Mouse (Mus musculus) forebrain, postnatal 0 days (tissue): ENCODE data around the gene Lingo2. TPM values are rescaled to one million over a fixed set of nuclear protein-coding genes. Genes with fewer than 3 reads are reported as not detected.

ENCODE experiments used
- ATAC-seq: fragments of 200-750 bp; cut with Nextera tagmentation; 2 replicates; pipeline ENCODE4 v1.8.0; 2017; ENCODE audit warnings: mild to moderate bottlenecking, moderate library complexity
- DNase-seq: peaks from one replicate; pipeline ENCODE4 v3.0.0-alpha.2; 2015
- H3K27ac ChIP-seq: fragments of 300-500 bp; sonication (generic); 2 replicates; pipeline ENCODE4 v1.5.1; 2014; ENCODE audit warnings: low read depth, mild to moderate bottlenecking, antibody characterized with exemption, low read length, moderate library complexity, mixed read lengths
- H3K27me3 ChIP-seq: fragments of 300-500 bp; sonication (generic); 2 replicates; pipeline ENCODE4 v1.6.1; 2014; ENCODE audit warnings: mild to moderate bottlenecking, low read length, mixed read lengths; ENCODE audit not compliant: insufficient read depth
- H3K36me3 ChIP-seq: fragments of 300-500 bp; sonication (generic); 2 replicates; pipeline ENCODE4 v1.6.1; 2014; ENCODE audit warnings: mild to moderate bottlenecking, moderate library complexity; ENCODE audit not compliant: insufficient read depth
- H3K4me1 ChIP-seq: fragments of 300-500 bp; sonication (generic); 2 replicates; pipeline ENCODE4 v1.6.1; 2014; ENCODE audit warnings: antibody characterized with exemption; ENCODE audit not compliant: insufficient read depth
- H3K4me2 ChIP-seq: fragments of 300-500 bp; sonication (generic); 2 replicates; pipeline ENCODE4 v1.6.1; 2014; ENCODE audit warnings: low read depth, mild to moderate bottlenecking, moderate library complexity
- H3K4me3 ChIP-seq: fragments of 300-500 bp; sonication (generic); 2 replicates; pipeline ENCODE4 v1.5.1; 2014; ENCODE audit warnings: low read depth, low read length, mixed read lengths
- H3K9ac ChIP-seq: fragments of 300-500 bp; sonication (generic); 2 replicates; pipeline ENCODE4 v1.6.1; 2014; ENCODE audit warnings: mild to moderate bottlenecking
- H3K9me3 ChIP-seq: fragments of 300-500 bp; sonication (generic); 2 replicates; pipeline ENCODE4 v1.6.1; 2016; ENCODE audit warnings: low read length
- CTCF ChIP-seq: sonication (generic); IDR thresholded peaks from 2 replicates; pipeline ENCODE4 v1.5.1; 2016; ENCODE audit warnings: antibody characterized with exemption, control low read depth, low read depth
- WGBS: fragments of 180-500 bp; shearing (Covaris S2); extraction: QIAGEN DNeasy Blood & Tissue Kit; methylation state at CpG from one replicate; pipeline ENCODE4 v1.1.7; 2014; 5-methylcytosine and 5-hydroxymethylcytosine counted together
- polyA plus RNA-seq: library from polyadenylated mRNA; unstranded; fragments of >200 nt; fragmentation: Nextera tagmentation; extraction: Ambion mirVana; gene quantifications from 2 replicates; pipeline ENCODE4 v1.2.1, GENCODE M21; 2015
- total RNA-seq: library from RNA; depleted of rRNA; stranded (reverse); fragments of >200 nt; gene quantifications from 2 replicates; pipeline ENCODE4 v1.2.3, GENCODE M21; 2014

The Lingo2 gene
- total and polyA plus RNA-seq, 2 experiments from 2014 or later = 43.2 to 43.8 TPM

DNA sequence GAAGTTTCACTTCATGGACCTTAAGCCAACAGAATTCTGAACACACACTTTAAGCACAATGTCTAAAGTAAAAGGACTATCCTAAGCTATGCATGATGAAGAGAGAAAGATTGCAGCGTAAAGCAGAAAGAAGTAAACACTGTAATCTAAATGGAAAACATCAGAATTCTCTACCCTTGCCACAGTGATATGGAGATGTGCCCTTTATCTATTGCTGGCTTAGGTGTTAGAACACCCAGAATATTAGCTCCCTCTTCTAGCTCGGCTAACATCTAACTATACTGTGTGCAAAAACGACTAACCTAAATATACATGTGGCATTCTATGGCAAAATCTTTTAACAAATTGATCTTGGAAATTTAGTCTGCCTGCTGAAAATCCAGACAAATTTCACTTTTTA, 252.7 kb downstream of the Lingo2 start:
- Histone ChIP-seq H3K4me1 (no peaks in the 10 kb centered on the region), H3K27ac (no peak overlapping the region), H3K9ac (no peak overlapping the region), H3K4me2 (no peak overlapping the region), H3K36me3 (no peaks in the 10 kb centered on the region), H3K4me3 (no peak overlapping the region), H3K9me3 (no peaks in the 10 kb centered on the region), H3K27me3 (no peaks in the 10 kb centered on the region)
- TF ChIP-seq CTCF = no peak
- ATAC-seq (no peak), DNase-seq (no peak)
- WGBS = 85% methylated on average over 3 of the region's 3 CpGs

DNA sequence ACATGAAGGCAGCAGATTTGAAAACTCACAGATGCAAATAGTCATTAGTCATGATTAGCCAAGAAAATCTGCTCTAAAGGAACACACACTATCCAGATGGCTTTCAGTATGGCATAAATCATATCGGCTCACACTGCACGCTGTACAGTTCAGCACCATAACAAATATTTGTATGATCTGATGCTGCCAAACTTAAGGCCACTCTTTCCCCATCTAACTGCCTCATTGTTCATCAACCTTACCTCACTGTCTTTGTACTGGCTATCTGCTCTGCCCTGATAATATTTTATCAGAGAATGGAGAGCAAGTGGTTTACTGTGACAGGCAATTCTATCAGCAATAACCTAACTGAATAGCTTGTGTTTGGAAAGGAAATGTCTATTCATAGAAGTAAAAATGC, 254.7 kb downstream of the Lingo2 start:
- DNase-seq = no peak
- WGBS = 50% methylated on average over 2 of the region's 2 CpGs
- Histone ChIP-seq H3K4me2 (no peak overlapping the region), H3K9ac (no peak overlapping the region), H3K27ac (no peak overlapping the region), H3K36me3 (no peaks in the 10 kb centered on the region), H3K27me3 (no peaks in the 10 kb centered on the region), H3K4me3 (no peak overlapping the region), H3K4me1 (no peaks in the 10 kb centered on the region), H3K9me3 (no peaks in the 10 kb centered on the region)
- TF ChIP-seq CTCF = no peak
- ATAC-seq = no peak; the same call in 1 of the 2 replicates

DNA sequence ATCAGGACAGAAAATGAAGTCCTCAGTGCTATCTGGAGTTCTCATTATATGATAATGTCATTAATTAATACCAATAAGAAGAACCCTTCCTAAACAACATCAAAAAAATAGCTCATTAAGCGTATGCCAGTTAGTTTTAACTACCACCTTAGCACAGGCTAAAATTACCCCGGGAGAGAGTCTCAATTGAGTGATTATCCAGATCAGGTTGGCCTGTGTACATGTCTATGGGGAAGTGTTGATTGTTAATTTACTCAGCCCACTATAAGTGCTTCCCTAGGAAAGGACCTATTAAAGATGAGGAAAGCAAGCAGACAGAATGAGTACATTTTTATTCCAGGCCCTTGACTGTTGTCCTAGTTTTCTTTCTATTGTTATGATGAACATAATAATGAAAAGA, 291.6 kb downstream of the Lingo2 start:
- H3K4me3 ChIP-seq = no peak overlapping the region
- DNase-seq = no peak
- H3K27me3 ChIP-seq = no peaks in the 10 kb centered on the region
- H3K9me3 ChIP-seq = no peaks in the 10 kb centered on the region
- H3K9ac ChIP-seq = no peak overlapping the region
- no peak overlapping the region for H3K4me2 ChIP-seq
- H3K36me3 ChIP-seq = no peaks in the 10 kb centered on the region
- TF ChIP-seq CTCF = no peak
- H3K27ac ChIP-seq = no peak overlapping the region
- no peaks in the 10 kb centered on the region for H3K4me1 ChIP-seq
- 41% methylated on average over 2 of the region's 2 CpGs for WGBS
- ATAC-seq = no peak

DNA sequence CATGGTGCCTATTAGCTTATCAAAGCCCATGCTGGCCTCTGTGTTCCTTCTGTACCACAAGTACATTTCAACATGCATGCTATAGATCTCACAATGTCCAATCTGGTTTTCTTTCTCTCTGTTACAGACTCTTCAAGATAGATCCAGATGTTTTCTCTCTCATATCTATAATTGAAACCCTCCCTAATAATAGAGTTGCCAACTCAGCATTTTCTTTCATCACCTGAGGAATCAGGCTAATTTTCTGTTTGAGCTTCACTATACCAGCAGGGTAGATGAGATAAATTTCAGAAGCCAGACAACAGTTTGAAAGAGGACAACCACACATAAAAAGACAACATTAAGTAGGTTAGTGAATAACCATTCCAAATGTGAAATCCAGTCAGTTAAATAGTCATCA, 303.8 kb downstream of the Lingo2 start:
- no peak for ATAC-seq
- Histone ChIP-seq H3K27ac (no peak overlapping the region), H3K27me3 (no peaks in the 10 kb centered on the region), H3K4me1 (no peaks in the 10 kb centered on the region), H3K4me2 (no peak overlapping the region), H3K9me3 (no peaks in the 10 kb centered on the region), H3K9ac (no peak overlapping the region), H3K4me3 (no peak overlapping the region), H3K36me3 (no peaks in the 10 kb centered on the region)
- no peak for DNase-seq
- TF ChIP-seq CTCF = no peak

DNA sequence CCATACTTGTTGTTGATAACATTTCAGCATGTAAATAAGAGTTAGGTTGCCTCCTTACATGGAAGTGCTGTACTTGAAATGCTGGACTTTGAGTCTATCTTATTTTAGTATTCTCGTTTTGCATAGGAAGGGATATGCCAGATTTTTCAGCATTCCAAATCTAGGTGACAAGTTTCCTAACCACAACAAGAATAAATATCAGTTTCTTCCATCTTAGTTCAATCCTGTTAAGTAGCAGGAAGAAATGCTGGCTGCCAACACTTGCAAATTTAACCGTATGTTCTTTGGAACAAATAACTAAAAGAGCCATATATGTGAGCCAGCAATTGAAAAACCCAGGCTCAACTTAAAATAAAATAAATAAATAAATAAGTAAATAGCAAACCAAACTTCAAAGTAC, 315.9 kb downstream of the Lingo2 start:
- no peaks in the 10 kb centered on the region for H3K27me3 ChIP-seq
- no peak overlapping the region for H3K9ac ChIP-seq
- H3K27ac ChIP-seq = no peak overlapping the region
- H3K4me1 ChIP-seq = no peaks in the 10 kb centered on the region
- H3K36me3 ChIP-seq = no peaks in the 10 kb centered on the region
- peak; percentile 54 for DNase-seq
- WGBS = 60% methylated on average over 2 of the region's 2 CpGs
- H3K9me3 ChIP-seq = no peaks in the 10 kb centered on the region
- no peak overlapping the region for H3K4me2 ChIP-seq
- TF ChIP-seq CTCF = no peak
- ATAC-seq = peak; percentile 54
- no peak overlapping the region for H3K4me3 ChIP-seq

DNA sequence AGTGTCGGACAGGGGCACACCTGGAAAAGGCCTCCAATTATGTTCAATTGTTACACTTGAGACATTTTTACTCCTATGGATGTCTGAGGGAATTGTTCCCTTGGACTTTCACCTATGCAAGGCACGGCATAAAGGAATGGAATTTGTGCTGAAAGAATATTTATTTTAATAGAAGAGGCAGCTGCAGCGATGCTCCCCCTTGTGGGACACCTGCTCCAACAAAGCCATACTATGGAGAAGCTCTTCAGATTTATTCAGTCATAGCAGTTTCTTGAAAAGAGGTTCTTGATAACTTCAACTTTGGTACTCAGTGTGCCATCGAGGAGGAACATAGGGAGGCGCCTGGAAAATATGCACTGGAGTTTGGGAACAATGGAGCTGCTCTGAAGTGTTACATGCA, 374.7 kb downstream of the Lingo2 start:
- H3K36me3 ChIP-seq = no peaks in the 10 kb centered on the region
- no peaks in the 10 kb centered on the region for H3K27me3 ChIP-seq
- H3K9ac ChIP-seq = no peak overlapping the region
- no peak for DNase-seq
- no peak for ATAC-seq
- 49% methylated on average over 5 of the region's 5 CpGs for WGBS
- H3K4me1 ChIP-seq = no peaks in the 10 kb centered on the region
- H3K4me3 ChIP-seq = no peak overlapping the region
- H3K27ac ChIP-seq = no peak overlapping the region
- no peaks in the 10 kb centered on the region for H3K9me3 ChIP-seq
- no peak for TF ChIP-seq CTCF
- H3K4me2 ChIP-seq = no peak overlapping the region

DNA sequence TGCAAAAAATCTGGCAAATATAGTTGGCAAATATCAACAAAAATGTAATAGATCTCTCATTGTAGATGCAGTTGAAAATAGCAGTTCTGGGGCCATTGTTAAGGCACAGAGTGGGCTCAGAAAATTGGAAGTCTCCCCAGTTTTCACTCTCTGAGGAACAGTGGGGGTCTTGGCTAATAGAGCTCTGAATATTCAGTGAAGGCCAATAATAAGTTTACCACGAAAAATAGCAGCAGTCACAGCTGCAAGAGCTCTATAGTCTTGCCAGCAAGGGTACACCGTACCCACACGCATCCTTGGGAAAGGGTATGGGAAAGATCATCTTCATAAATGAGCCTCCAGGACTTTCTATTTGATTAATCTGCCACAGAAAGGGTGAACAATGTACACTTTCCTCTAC, 375.3 kb downstream of the Lingo2 start:
- Histone ChIP-seq H3K9me3 (no peaks in the 10 kb centered on the region), H3K4me2 (no peak overlapping the region), H3K4me3 (no peak overlapping the region), H3K27me3 (no peaks in the 10 kb centered on the region), H3K27ac (no peak overlapping the region), H3K4me1 (no peaks in the 10 kb centered on the region), H3K9ac (no peak overlapping the region), H3K36me3 (no peaks in the 10 kb centered on the region)
- ATAC-seq = peak; percentile 48
- DNase-seq = peak; percentile 20
- TF ChIP-seq CTCF = no peak
- WGBS = 16% methylated on average over 3 of the region's 3 CpGs

DNA sequence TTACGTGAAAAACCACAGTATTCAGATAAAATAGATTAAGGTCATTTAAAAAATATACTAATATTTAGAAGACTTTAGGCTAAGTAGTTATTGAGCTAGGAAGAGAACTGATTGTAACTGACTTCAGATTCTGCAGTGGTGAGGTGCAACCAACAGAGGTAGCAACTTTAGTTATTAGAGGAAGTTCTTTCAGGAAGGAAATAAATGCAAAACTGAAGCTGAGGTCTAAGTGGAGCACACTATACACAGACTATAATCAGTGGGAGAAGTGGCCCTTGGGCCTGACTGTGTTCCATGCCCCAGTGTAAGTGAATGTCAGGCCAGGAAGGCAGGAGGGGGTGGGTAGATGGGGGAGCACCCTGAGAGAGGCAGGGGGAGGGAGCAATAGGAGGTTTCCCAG, 385.0 kb downstream of the Lingo2 start:
- ATAC-seq = no peak
- Histone ChIP-seq H3K9me3 (no peaks in the 10 kb centered on the region), H3K27me3 (no peaks in the 10 kb centered on the region), H3K4me1 (no peaks in the 10 kb centered on the region), H3K9ac (no peak overlapping the region), H3K27ac (no peak overlapping the region), H3K4me3 (no peak overlapping the region), H3K36me3 (no peaks in the 10 kb centered on the region), H3K4me2 (no peak overlapping the region)
- WGBS = 92% methylated on average over 1 of the region's 1 CpGs
- TF ChIP-seq CTCF = no peak
- DNase-seq = no peak
